9 mouse cellular contexts compared by ENCODE assay signal in the genomic region with DNA sequence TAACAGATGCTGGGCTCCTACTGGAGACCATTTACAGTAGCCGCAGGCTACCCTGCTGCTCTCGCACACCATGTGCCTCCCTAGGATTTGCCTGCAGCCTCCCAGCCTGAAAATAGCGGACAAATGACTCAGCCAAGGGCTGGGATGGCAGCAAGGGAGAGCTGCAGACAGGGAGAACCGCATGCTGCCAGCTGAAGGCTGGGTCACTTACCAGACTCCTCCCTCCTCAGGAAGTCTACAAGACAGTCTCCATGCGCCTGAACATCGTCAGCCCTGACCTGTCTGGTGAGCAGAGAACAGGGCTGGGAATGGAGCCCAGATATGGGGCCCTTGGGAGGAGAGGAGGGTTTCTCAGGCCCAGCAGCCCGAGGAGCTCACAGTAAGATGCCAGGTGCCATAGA. TPM values are rescaled to one million over a fixed set of nuclear protein-coding genes. Genes with fewer than 3 reads are reported as not detected.
DNase-seq lines count a peak whose midpoint lies in the region; ATAC-seq and TF ChIP-seq lines count a peak whose summit lies in the region.
"Had no signal": no experiment of that assay in that cellular context is flagged by ENCODE, and none has a peak within 500 bp of the region (broad histone marks: within the 10 kb centered on the region; RNA-seq: fewer than 3 reads in every experiment).

No protein-coding gene starts in this region.

- no peaks in the 10 kb centered on the region for H3K27me3 ChIP-seq in kidney, embryonic 14.5 days (ENCODE audit: control insufficient read depth, insufficient read depth, low read length)
- H3K27me3 ChIP-seq in kidney, postnatal 0 days (ENCODE audit: insufficient read depth, low read length) = no peaks in the 10 kb centered on the region
- no peaks in the 10 kb centered on the region for H3K27me3 ChIP-seq in forebrain, embryonic 15.5 days
- H3K27me3 ChIP-seq: megakaryocyte, embryonic 14.5 days had no signal

- H3K27ac ChIP-seq in kidney, embryonic 14.5 days (ENCODE audit: low read depth, low read length) = no peak overlapping the region
- no peak overlapping the region; the same call in 1 of the 2 replicates for H3K27ac ChIP-seq in kidney, postnatal 0 days
- no peak overlapping the region for H3K27ac ChIP-seq in forebrain, embryonic 15.5 days (replicated peaks)

- no peak overlapping the region for H3K4me2 ChIP-seq in kidney, embryonic 14.5 days (replicated peaks; ENCODE audit: low read depth, low read length)
- no peak overlapping the region for H3K4me2 ChIP-seq in kidney, postnatal 0 days (ENCODE audit: low read length)
- no peak overlapping the region for H3K4me2 ChIP-seq in forebrain, embryonic 15.5 days (replicated peaks)

- WGBS in kidney, embryonic 14.5 days = 43% methylated on average over 7 of the region's 7 CpGs
- 34% methylated on average over 7 of the region's 7 CpGs for WGBS in kidney, postnatal 0 days
- 58% methylated on average over 7 of the region's 7 CpGs for WGBS in forebrain, embryonic 15.5 days

- no peak for TF ChIP-seq CTCF in kidney, postnatal 0 days (IDR thresholded peaks at IDR 0.05; ENCODE audit: low read depth)

- H3K9ac ChIP-seq in kidney, embryonic 14.5 days (ENCODE audit: low read depth, low read length) = no peak overlapping the region
- H3K9ac ChIP-seq in kidney, postnatal 0 days (ENCODE audit: low read depth, low read length) = no peak overlapping the region
- no peak overlapping the region for H3K9ac ChIP-seq in forebrain, embryonic 15.5 days (replicated peaks)

- H3K4me1 ChIP-seq in kidney, embryonic 14.5 days (ENCODE audit: control insufficient read depth, insufficient read depth, low read length) = no peaks in the 10 kb centered on the region
- no peaks in the 10 kb centered on the region for H3K4me1 ChIP-seq in kidney, postnatal 0 days (replicated peaks; ENCODE audit: insufficient read depth, low read length)
- H3K4me1 ChIP-seq in forebrain, embryonic 15.5 days = no peaks in the 10 kb centered on the region

- no peaks in the 10 kb centered on the region for H3K9me3 ChIP-seq in kidney, embryonic 14.5 days (ENCODE audit: control insufficient read depth, low read length)
- H3K9me3 ChIP-seq in kidney, postnatal 0 days (replicated peaks; ENCODE audit: low read length) = no peaks in the 10 kb centered on the region
- H3K9me3 ChIP-seq in forebrain, embryonic 15.5 days = no peaks in the 10 kb centered on the region
- H3K9me3 ChIP-seq: megakaryocyte, embryonic 14.5 days had no signal

- H3K36me3 ChIP-seq in kidney, embryonic 14.5 days (ENCODE audit: control insufficient read depth, insufficient read depth, low read length) = peaks cover 28% of the 10 kb centered on the region
- peaks cover 54% of the 10 kb centered on the region for H3K36me3 ChIP-seq in kidney, postnatal 0 days (ENCODE audit: insufficient read depth, low read length)
- H3K36me3 ChIP-seq in forebrain, embryonic 15.5 days = peaks cover 16% of the 10 kb centered on the region; the same call in 1 of the 2 replicates

- DNase-seq in kidney, adult 9 months = no peak
- DNase-seq in MN1 (ENCODE audit: low spot score) = peak; percentile 95
- DNase-seq in frontal cortex, adult 2 months (ENCODE audit: extremely low spot score in 1 of 2, low spot score in 1 of 2) = peak; percentile 39 to 71
- peak; percentile 45 for DNase-seq in kidney, postnatal 0 days (ENCODE audit: low spot score)
- peak; percentile 68 for DNase-seq in telencephalon, adult 2 months (ENCODE audit: low read depth, low spot score)
- no peak for DNase-seq in ovary, postnatal 14 days (ENCODE audit: low spot score)

- no peak overlapping the region for H3K4me3 ChIP-seq in kidney, embryonic 14.5 days (ENCODE audit: low read length)
- H3K4me3 ChIP-seq in kidney, postnatal 0 days (replicated peaks; ENCODE audit: low read depth, low read length) = no peak overlapping the region
- no peak overlapping the region for H3K4me3 ChIP-seq in forebrain, embryonic 15.5 days
- H3K4me3 ChIP-seq: megakaryocyte, embryonic 14.5 days had no signal

- ATAC-seq in kidney, embryonic 14.5 days (ENCODE audit: low FRiP score, low TSS enrichment) = 0 out of 2 replicates have a peak, but pooled peaks have one; percentile 26
- ATAC-seq in kidney, postnatal 0 days (replicated peaks; ENCODE audit: low FRiP score, low read depth) = no peak; the same call in 1 of the 2 replicates
- no peak for ATAC-seq in forebrain, embryonic 15.5 days (replicated peaks)

RNA-seq across cellular contexts. Expression of a gene that starts 23.9 kb away (rescaled TPM):
- 27.1 and 33.2 TPM in 2 replicates for polyA plus RNA-seq in kidney, embryonic 14.5 days (2014; fragmentation: Nextera tagmentation; extraction: Ambion mirVana)
- 16.8 and 24.8 TPM in 2 replicates for polyA plus RNA-seq in frontal cortex, adult 2 months (2012; rRNA removed)
- 36.1 and 36.2 TPM in 2 replicates for polyA plus RNA-seq in kidney, postnatal 0 days (2015; fragmentation: Nextera tagmentation; extraction: Ambion mirVana)
- polyA plus RNA-seq in forebrain, embryonic 15.5 days (2015; fragmentation: Nextera tagmentation; extraction: Ambion mirVana) = 19.9 and 21.2 TPM in 2 replicates

RNA-seq across cellular contexts. Expression of a gene that starts 32.8 kb away (rescaled TPM):
- polyA plus RNA-seq in kidney, embryonic 14.5 days (2014; fragmentation: Nextera tagmentation; extraction: Ambion mirVana) = 105 and 106 TPM in 2 replicates
- 250 and 268 TPM in 2 replicates for polyA plus RNA-seq in frontal cortex, adult 2 months (2012; rRNA removed)
- 87.4 and 90.6 TPM in 2 replicates for polyA plus RNA-seq in kidney, postnatal 0 days (2015; fragmentation: Nextera tagmentation; extraction: Ambion mirVana)
- 88.0 and 98.2 TPM in 2 replicates for polyA plus RNA-seq in forebrain, embryonic 15.5 days (2015; fragmentation: Nextera tagmentation; extraction: Ambion mirVana)

RNA-seq across cellular contexts. Expression of a gene that starts 33.7 kb away (rescaled TPM):
- polyA plus RNA-seq in kidney, embryonic 14.5 days (2014; fragmentation: Nextera tagmentation; extraction: Ambion mirVana) = 34.1 and 55.9 TPM in 2 replicates
- 34.7 and 37.7 TPM in 2 replicates for polyA plus RNA-seq in frontal cortex, adult 2 months (2012; rRNA removed)
- polyA plus RNA-seq in kidney, postnatal 0 days (2015; fragmentation: Nextera tagmentation; extraction: Ambion mirVana) = 71.6 and 76.3 TPM in 2 replicates
- polyA plus RNA-seq in forebrain, embryonic 15.5 days (2015; fragmentation: Nextera tagmentation; extraction: Ambion mirVana) = 23.4 and 25.1 TPM in 2 replicates

RNA-seq across cellular contexts. Expression of a gene that starts 40.8 kb away (rescaled TPM):
- polyA plus RNA-seq in kidney, embryonic 14.5 days (2014; fragmentation: Nextera tagmentation; extraction: Ambion mirVana) = 19.8 and 25.4 TPM in 2 replicates
- polyA plus RNA-seq in frontal cortex, adult 2 months (2012; rRNA removed) = 28.1 and 28.6 TPM in 2 replicates
- 31.1 and 31.3 TPM in 2 replicates for polyA plus RNA-seq in kidney, postnatal 0 days (2015; fragmentation: Nextera tagmentation; extraction: Ambion mirVana)
- polyA plus RNA-seq in forebrain, embryonic 15.5 days (2015; fragmentation: Nextera tagmentation; extraction: Ambion mirVana) = 39.5 and 39.7 TPM in 2 replicates

RNA-seq across cellular contexts. Expression of a gene that starts 58.5 kb away (rescaled TPM):
- 22.1 and 25.5 TPM in 2 replicates for polyA plus RNA-seq in kidney, embryonic 14.5 days (2014; fragmentation: Nextera tagmentation; extraction: Ambion mirVana)
- 151 and 154 TPM in 2 replicates for polyA plus RNA-seq in frontal cortex, adult 2 months (2012; rRNA removed)
- 38.7 and 41.6 TPM in 2 replicates for polyA plus RNA-seq in kidney, postnatal 0 days (2015; fragmentation: Nextera tagmentation; extraction: Ambion mirVana)
- 74.1 and 79.6 TPM in 2 replicates for polyA plus RNA-seq in forebrain, embryonic 15.5 days (2015; fragmentation: Nextera tagmentation; extraction: Ambion mirVana)

Comparison
In these comparisons a context has a peak if more than half of its experiments do, and no peak if none do; other contexts are left out.
1. DNase-seq: peak in MN1 (single experiment), frontal cortex, adult 2 months (2 of 2), kidney, postnatal 0 days (single experiment) and telencephalon, adult 2 months (single experiment); none in kidney, adult 9 months (single experiment) and ovary, postnatal 14 days (single experiment).